Mouse (Mus musculus) layer of hippocampus, postnatal 10 days (tissue): ENCODE measurements around the gene Mettl25. TPM values are rescaled to one million over a fixed set of nuclear protein-coding genes. Genes with fewer than 3 reads are reported as not detected.

Source experiments
- DNase-seq, 2 experiments: peaks; one replicate each; pipeline ENCODE4 v3.0.0; 2021; ENCODE audit warnings: low spot score in 2 of 2
- long read RNA-seq: library from polyadenylated mRNA; stranded (forward); transcript quantifications from one replicate; pipeline ENCODE4 v2.0.0, GENCODE M21; 2023
- total RNA-seq, 2 experiments: library from RNA; stranded (reverse); gene quantifications; 2 replicates each; pipeline ENCODE4 v1.2.3; 2021

Mettl25 gene
- 1 to 10 TPM; 8.7 to 9.6 TPM for total RNA-seq
- long read RNA-seq, partial matches to known transcripts = 0 of 4 reads
- long read RNA-seq, other reads (novel, unspliced or antisense) = 1 of 4 reads

- DNase-seq = peak; percentile 97 to 99
Measured at GRCm38 (mm10) chr10:105840928-105841888, at the start of gene Mettl25, which contains the start of gene Ccdc59. Mettl25 (minus strand) TSS chr10:105841380. Ccdc59 (plus strand) TSS chr10:105841067.

- DNase-seq = peak in 1 of 2 experiments; percentile 40
Measured at GRCm38 (mm10) chr10:105867312-105867711, 26.1 kb upstream of the Mettl25 start.

- no peak for DNase-seq
Measured at GRCm38 (mm10) chr10:105851136-105851535, 10.0 kb upstream of the Mettl25 start.

- DNase-seq = no peak
Measured at GRCm38 (mm10) chr10:105850286-105850685, 9.1 kb upstream of the Mettl25 start.

GRCm38 (mm10) chr10:105842574-105842973, 1.4 kb upstream of the Mettl25 start:
- DNase-seq = no peak

GRCm38 (mm10) chr10:105834627-105835228, 6.5 kb downstream of the Mettl25 start:
- peak; percentile 25 to 54 for DNase-seq

GRCm38 (mm10) chr10:105806259-105807010, 34.7 kb downstream of the Mettl25 start:
- DNase-seq = no peak

GRCm38 (mm10) chr10:105803461-105803860, 37.7 kb downstream of the Mettl25 start:
- DNase-seq = no peak

GRCm38 (mm10) chr10:105802132-105802531, 39.0 kb downstream of the Mettl25 start:
- no peak for DNase-seq

DNA sequence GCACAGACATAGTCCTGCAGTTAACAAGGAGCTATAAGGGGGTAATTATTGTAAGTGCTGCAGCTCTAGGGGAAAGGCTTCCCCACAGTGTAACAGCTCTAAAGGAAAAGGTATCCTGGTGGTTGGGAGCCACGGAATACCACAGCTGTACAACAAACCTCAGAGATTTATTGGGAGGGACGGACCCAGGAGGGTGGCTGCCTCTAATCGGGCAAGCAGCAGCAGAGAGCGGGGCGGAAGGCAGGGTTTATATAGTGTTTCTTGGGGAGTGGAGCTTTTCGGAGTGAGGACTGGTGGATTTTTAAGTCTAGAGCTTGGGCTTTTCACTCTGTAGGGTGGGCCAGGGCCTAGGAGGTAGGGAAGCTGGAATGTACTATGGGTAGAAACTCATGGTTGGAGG, 40.0 kb downstream of the Mettl25 start:
- DNase-seq = no peak

- DNase-seq = no peak
Measured at GRCm38 (mm10) chr10:105797250-105797924, 43.8 kb downstream of the Mettl25 start.

- no peak for DNase-seq
Measured at GRCm38 (mm10) chr10:105793776-105794552, 47.2 kb downstream of the Mettl25 start.

DNA sequence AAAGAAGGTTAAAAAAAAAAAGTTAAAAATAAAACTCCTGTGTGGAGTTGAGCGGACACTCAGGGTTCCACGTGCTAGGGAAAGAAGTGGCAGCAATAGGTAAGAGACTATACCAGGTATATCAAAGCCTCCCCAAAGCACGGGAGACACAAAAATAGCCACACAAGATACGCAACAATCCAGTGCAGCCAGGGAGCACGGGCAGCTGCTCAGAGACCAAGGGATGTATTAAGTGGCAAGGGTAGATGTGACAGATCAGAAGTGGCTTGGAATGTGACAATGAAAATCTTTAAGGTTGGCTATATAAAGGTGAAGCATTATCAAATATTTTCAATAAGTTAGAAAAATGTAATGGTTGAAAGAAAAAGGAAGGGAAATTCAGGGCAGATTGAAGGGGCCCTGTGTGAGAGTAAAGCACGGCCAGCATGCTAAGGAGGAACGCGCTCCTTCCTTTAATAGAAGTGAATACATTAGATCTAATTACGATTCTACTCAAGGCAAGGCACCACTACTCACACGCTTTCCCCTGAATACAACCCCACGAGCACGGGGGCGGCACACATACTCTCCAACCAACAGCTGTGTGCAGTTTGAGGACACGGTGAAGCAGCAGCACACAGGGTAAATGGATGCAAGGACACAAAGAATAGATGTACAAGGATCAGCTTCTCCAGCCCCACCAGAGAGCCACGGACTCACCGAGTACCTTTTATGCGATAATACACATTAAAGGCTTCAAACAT, 52.3 kb downstream of the Mettl25 start:
- DNase-seq = peak; percentile 26 to 44

DNA sequence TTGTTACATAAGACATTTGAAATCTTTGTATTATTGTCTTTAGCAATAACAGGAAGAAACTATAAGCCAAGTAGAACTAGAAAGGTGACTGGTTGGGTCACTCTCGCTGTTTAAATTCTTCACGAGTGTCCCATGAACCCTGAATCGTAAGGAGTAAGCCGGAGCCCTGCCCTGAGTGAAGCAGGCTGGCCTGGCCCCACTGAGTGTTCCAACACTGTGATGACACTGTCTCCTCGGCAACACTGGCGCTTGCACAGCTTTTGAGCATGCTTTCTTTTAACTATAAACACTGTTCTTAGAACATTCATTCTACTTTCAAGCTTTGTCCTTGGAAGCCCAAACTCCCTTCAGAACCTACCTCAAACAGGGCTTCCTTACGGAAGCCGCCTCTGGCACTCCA, 57.4 kb downstream of the Mettl25 start:
- peak in 1 of 2 experiments; percentile 37 for DNase-seq

DNA sequence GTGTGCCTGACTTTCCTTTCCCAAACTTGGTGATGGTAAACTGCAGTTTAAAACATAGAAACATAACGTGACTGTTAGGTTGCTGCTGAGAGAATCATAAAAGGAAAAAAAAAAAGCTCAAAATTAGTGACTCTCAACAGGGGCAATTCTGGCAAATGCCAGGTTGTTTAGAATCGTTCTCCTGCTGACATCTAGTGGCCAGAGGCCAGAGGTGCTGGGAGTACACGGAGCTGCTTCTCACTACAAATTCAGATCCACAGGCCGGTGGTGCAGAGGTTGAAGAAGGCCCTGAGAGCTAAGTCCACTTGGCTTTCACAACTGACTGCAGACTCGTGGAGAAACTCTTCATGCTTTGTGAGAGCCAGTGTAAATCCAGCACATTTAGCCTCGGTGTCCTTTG, 66.8 kb downstream of the Mettl25 start:
- DNase-seq = peak; percentile 78 to 86

GRCm38 (mm10) chr10:105772821-105773302, 68.3 kb downstream of the Mettl25 start:
- no peak for DNase-seq

DNA sequence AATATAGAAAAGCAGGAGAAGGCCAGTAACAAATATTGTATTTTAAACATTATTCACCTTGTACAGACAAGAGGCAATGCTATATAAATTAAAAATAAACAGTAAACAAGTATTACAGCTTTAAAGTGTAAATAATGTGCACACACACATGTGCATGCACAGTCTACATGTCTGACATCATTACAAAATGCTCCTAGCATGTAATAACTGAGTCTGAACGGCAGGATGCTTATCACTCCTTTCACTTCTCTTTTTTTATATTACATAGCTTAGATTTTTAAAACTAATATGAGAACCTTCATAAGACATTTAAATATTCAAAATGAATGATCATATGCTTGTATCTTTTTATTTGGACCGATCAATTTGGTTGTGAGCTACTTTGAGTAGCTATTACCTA, 77.2 kb downstream of the Mettl25 start:
- no peak for DNase-seq

DNA sequence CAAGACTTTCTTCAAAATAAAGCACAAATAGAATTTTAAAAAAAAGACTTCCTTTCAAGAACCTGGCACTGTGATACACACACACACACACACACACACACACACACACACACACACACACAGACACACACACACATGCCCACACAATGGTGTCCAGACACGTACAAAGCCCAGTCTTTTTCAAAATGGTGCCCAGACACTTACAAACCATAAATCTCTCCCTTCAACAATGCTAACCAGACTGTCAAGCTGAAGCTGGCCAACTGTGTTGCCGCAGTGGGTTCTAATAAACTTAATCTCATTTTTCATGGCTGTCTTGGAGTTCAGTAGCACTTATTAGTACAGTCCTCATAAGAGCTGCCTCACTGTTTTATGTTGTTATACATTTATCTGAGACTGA, 80.7 kb downstream of the Mettl25 start:
- no peak for DNase-seq

GRCm38 (mm10) chr10:105760046-105760445, 81.1 kb downstream of the Mettl25 start:
- no peak for DNase-seq
